Mouse (Mus musculus) embryo, embryonic 11 days (tissue): ENCODE measurements around the gene Zfp759.
A peak's percentile ranks its signal among the peaks of the same experiment; 100 is the strongest.
"Not testable (repeated sequence)": the region's sequence is repeated elsewhere in the genome, so short reads cannot be mapped to it uniquely, and the experiment has no call there.

ENCODE experiments used
- DNase-seq: peaks from one replicate; pipeline ENCODE4 v3.0.0-alpha.2; 2015

Gene Zfp759

DNA sequence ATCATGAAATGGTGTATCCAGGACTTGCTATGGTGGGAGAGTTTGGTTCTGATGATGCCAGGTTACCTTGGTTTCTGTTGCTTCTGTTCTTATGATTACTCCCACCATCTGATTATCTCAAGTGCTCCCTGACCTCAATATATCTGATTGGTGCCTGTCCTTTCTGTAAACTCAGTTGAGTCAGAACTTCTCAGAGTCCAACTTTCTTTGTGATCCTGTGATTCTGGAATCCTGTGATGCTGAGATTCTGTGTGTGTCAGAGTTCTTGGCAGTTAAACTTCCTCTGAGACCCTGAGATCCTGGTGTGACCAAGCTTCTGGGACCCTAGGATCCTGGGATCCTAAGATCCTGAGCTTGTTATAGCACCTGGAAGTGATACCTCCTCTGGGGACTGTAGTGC, at the start of gene Zfp759:
TSS of gene Zfp759 (plus strand) at position 301 of the 400 bp plus-strand sequence.
- DNase-seq = not testable (repeated sequence)

DNA sequence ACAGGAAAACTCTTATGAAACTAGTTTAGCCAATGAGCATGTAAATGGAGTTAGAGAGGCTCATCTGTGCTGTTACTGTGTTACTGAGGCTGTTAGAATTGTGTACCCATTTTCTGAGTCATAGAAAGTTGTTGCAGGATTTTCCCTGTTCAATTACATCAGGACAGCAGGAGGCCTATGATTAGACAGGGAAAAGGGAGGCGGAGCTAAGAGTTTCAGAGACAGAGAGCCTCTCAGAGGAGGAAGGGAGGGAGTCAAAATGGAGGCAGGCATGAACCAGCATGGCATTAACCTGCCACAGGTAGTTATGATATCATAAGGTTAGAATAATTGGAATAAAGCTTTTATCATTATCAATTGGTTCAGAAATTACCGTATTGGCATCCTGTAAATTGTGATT, 48.7 kb upstream of the Zfp759 start:
- DNase-seq = no peak

DNA sequence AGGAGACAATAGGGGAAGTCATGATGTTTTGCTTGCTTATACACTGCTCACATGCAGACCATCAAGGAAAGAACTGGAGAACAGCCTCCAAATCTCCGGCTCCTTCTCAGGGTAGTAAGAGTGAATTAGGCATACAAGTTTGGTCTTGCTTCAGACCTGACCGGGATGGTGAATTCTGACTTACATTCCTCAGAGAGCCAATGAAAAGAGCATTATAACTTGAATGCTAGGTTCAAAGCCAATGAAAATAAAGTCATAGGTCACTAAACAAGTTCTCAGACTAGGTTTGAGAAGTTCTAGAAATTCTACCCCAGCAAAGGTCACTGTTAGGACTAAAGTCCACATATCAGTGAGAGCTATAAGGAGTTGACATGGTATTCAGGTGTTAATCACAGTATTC, 44.2 kb upstream of the Zfp759 start:
- DNase-seq = no peak

DNA sequence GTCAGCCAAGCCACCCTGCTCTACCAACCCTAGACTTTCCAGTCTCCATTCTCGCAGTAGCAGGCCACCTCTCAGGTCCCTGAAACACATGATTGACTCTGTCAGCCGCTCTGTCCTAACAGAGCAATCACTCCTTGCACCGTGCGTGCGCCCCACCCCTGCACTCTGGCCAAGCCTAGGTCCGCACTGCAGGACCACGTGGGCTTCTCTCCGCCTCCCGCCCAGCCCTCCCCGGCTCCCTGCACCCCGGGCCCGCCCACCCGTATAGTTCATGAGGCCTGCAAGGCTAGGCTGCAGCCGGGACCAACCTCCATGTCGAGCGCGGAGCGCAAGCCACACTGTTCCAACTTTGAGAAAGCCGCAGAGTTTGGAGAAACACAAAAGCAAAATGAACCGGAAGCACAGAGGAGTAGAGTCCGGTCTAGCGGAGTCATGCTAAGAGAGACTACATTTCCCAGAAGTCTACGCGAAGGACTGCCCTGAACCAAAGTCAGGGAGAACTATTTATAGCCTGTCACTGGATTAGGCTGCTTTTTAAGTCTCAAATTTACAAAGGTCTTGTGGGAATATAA, 40.2 kb upstream of the Zfp759 start:
- DNase-seq = peak; percentile 83

DNA sequence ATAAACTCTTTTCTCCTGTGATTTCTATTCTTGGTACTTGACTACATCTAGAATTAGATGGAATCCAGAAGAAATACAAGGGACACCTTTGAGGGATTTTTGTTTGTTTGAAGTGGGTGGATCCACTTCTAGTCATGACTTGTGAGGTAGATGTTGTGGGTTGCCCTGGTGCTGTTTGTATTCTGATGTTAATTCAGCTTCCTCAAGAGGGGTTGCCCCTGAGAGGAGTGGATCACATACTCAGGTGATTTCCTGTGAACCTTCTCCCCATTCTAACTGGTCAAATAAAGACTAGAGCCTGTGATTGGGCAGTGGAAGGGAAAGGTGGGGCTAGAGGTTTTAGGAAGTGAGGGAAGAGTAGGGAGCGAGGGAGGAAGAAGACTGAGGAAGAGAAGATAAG, 39.5 kb upstream of the Zfp759 start:
- DNase-seq = no peak

DNA sequence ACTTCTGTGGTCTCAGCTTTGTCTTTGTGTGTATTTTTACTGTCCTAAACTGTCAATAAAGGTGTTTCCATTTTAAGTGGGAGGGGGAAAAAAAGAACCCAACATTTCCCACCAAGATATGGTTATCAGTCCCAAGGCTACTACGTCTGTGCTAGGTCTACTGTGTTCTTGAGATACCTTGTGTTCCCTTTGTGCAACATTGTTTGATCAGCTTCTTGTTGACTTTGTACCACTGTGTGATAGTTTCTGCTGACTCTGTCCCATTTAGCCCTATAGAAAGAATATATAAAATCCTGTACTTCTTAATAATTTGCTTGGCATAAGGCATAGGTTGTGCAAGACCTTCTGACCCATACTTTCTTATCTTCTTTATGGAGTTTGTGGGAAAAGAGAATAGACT, 31.3 kb upstream of the Zfp759 start:
- DNase-seq = no peak

DNA sequence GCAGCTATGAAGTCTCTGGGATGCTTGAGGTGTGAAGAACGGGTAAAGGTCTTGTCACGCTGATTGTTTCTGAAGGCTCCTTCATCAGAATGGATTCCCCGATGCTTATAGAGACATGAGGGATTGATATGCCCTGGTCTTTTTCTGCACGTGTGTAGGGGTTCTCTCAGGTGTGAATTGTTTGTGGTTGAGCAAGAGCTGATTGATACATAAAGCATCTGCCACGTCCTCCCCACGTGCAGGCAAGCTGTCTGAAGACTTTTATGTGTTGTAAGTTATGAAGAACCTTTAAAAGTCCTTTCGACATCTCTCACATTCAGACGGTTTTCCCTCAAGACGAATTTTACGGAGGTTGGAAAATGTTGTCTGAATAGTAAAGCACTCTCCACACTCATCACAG, 23.6 kb upstream of the Zfp759 start, which contains the start of gene Zfp708:
TSS of gene Zfp708 (minus strand) at position 101 of the 400 bp plus-strand sequence.
- DNase-seq = no peak

DNA sequence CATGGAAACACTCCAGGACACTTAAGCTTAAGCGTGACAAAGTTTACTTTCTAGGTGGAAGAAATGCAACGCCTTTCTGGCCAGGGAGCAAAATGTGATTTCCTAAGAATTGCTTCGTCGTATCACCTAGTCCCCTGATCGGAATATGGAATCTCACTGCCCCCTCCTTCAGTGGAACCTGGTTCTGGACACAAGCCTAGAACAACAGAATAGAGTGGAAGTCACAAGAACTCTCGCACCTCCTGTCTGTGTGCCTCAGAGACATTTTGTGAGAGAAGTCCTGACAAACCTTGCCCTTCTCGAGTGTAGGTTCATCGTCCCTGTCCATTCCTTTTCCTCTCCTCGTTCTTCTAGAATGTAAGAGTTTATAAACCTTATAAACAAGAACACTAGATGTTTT, 13.8 kb upstream of the Zfp759 start:
- no peak for DNase-seq

DNA sequence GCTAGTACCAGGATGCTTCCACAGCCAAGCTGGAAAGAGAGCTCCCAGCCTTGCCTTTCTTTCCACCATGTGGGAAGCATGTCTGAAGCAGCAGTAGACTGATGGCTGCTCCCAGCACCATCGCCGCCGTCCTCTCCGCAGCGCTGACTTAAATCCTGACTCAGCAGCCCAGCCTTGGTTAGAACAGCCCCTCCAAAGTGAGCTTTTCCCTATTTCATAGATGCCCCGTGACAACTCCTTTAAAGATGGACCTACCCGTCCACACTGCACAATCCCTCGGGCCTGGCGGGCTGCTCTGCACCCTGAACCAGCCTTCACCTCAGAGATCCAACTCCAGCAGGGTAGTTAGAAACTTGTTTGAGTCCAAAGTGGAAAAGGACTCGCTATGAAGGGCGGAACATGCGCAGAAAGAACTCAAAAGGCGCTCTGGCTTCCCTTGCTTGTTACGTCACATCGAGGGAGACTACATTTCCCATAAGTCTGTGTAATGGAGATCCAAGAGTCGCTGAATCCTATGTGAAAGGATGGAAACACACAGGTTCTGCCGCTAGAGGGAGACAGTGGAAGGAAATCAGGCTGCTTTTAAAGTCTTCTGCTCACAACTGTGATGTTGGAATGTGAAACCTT, 13.2 kb upstream of the Zfp759 start, which contains the start of gene Gm28557:
TSS of gene Gm28557 (minus strand) at position 411 of the 627 bp plus-strand sequence.
- DNase-seq = peak; percentile 96

DNA sequence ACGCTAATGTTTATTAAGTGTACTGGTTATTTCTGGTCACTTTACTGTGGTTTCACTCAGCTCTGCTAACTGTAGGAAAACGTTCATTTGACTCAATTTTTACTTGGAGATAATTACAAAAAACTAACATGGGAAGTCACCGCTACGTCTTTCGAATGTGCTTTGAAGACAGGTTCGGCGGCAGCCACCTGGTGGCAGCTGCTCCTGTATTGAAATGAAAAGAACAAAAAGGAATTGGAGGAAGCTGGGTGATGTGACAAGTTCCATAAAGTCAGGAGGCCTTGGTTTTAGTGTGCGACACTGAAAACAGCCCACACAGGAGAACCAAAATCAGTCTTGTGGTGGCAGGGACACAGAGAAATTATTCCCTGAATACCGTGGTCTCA, 12.6 kb upstream of the Zfp759 start:
- DNase-seq = no peak

DNA sequence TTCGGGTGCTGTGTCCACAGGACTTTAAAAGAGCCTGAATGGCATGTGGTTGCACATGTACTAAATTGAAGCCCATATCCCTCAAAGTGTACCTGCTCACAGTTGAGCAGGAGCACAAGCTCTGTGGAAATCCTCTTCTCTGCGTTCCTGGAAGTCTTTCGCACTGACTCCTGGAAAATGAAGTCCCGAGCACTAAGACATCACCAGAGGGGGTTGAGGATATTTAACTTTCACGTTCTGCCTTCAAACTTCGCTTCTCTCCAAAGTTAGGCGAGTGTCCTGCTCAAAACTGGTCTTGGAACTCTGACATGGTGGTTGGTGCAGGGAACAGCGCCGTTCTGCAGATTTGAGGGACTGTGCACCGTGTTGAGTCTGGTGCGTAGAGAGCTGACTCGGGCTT, 9.4 kb upstream of the Zfp759 start:
- DNase-seq = no peak

DNA sequence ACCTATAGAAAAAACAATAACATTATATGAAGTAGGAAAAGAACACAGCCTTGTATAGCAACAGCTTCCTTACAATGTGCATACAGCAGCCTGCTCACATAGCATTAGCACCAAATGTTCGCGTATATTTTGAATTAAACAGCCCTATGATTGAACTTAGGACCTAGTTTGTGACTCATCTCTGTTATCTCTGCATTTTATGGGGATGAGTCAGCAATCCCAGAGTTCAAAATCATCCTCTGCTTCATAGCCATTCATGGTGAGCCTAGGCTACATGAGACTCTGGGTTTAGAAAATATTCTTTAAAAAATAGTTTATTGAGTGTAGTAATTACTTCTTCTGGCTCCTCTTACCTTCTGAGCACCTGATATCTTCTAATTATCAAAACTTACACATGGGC, 8.2 kb upstream of the Zfp759 start:
- DNase-seq = no peak

DNA sequence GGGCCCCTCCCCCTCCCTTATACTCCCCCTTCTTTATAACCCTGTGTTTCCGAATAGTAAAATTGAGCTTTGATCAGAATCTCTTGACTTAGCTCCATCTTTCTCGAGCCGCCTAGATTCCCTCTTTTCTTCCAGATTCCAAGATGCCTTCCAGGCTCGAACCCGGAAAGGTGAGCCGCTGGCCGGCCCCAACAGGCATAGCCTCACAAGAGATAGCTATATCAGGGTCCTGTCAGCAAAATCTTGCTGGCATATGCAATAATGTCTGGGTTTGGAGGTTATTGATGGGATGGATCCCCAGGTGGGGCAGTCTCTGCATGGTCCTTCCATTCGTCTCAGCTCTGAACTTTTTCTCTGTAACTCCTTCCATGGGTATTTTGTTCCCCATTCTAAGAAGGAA, 5.3 kb upstream of the Zfp759 start, which contains the start of gene Rslcan18:
TSS of gene Rslcan18 (minus strand) at position 101 of the 400 bp plus-strand sequence.
- not testable (repeated sequence) for DNase-seq

DNA sequence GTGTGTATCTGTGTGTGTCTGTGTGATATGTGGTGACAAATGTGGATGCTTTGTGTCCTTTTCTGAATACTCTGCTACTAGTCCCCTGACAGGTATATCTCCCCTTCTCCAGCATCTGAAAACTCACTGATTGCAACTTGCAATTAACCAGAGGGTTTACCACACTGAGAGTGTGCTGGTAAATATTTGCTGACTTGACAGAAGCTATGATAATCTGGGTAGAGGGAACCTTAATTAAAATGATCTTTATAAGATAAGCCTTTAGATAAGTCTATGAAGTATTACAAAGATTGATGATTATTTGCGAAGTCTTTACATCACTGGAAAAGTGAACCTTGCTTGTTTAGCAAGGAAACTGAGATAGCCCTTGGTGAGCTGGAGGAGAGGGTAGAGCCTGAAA, 3.0 kb downstream of the Zfp759 start:
- DNase-seq = no peak

DNA sequence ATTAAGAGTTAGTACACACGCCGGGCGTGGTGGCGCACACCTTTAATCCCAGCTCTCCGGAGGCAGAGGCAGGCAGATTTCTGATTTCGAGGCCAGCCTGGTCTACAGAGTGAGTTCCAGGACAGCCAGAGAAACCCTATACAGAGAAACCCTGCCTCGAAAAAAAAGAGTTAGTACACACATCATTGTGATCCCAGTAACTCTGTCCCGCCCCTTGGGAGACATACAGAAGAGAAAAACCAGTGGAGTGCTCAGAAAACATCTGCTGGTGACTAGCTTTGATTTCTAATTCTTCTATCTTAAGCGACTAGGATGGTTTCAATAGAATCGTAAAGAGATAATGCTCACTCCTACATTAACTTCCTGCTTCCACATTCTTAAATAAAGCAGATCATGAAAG, 6.0 kb downstream of the Zfp759 start:
- DNase-seq = not testable (repeated sequence)

DNA sequence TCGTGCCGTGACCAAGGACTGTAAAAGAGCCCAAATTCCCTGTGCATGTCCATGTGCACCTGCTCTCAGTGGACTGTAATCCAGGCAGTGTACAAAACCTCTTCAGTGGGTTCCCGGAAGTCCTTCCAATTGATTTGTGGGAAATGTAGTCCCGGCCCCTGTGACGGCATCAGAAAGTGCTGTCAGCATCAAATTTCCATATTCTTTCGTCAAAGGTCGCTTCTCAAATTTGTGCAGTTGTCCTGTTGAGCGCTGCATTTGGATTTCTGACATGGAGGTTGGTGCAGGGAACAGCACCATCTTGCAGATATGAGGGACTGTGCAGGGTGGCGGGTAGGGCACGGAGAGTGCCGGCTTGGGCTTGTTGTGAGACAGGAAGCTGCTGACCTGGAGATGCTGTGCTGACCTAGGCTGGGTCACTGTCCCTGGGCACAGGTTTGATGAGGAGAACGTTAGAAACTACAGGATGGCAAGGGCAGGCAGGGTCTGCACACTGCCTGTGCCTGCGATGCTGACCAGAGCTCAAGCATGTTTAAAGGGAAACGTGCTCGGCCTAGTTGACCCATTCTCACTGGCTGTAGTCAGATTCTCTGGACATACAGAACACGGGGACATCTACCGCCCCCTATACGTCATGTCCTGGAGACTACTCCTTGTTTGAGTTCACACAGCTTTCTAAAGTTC, 6.7 kb downstream of the Zfp759 start:
- DNase-seq = peak; percentile 90

DNA sequence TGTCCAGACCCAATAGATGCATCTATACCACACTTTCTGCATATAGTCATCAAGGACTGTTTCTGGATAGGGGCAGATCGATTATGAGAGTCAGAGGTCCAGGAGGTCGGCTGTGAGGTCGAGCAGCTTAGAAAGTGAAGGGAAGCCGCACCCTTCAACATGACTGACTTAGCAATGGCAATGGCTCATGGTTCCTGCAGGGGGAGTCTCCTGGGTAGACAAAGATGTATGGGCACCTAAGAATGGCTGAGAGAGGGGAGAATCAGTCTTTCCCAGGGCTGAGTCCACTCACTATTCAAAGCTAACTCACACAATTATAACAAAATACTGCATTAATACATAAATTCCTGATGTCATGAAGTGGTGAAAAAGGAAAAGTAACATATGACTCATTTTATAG, 44.7 kb downstream of the Zfp759 start:
- not testable (repeated sequence) for DNase-seq

DNA sequence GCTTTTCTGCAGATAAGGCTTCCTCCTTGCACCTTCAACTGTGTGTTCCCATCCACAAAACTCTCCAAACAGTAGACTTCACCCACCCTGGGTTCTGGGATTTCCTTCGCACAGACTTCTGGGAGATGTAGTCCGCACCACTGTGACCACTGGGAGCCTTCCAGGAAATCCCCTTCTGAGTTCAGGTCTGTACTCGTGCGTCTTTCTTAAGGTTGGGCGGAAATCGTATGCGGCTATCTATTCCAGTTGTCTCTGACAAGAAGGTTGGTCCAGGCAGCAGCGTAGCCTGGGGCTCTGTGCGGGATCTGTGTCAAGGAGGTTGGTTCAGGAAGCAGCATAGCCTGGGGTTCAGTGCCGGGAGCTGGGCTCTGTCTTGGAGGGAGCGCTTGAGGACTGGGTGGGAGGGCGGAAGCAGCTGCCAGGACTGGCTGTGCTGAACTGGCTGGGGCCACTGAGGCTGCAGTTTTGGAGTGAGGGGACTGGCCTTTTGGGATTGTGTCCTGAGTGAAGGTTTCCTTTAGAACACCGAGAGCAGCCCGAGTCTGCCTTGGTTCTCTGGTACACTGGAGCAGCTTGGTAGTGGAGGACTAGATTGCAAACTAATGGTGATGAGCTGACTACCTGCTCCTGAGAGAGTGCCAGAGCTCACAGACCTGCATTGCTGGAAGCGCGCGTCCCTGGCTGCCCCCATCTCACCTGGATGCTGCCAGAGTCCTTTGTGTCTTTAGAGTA, 51.7 kb downstream of the Zfp759 start, which contains the start of gene Rsl1:
TSS of gene Rsl1 (plus strand) at position 192 of the 732 bp plus-strand sequence.
- peak; percentile 72 for DNase-seq

DNA sequence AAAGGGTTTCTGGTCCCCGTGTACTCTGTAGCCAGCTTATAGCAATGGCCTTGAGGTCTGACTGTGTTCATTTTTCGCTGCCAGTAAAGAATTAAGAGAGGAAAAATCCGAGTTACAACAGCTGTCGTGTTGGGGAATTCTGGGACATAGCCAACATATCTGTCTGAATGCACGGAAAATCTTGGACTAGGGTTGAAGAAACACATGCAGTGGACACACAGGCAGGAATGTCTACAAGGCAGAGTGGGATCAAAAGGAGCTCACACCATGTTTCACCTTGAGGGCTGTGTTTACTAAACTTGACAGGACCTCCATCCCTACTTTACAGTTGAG, 52.2 kb downstream of the Zfp759 start:
- DNase-seq = no peak
